Mouse (Mus musculus) right cerebral cortex, postnatal 36 days (tissue): ENCODE measurements around the gene Gch1.

Experiments used
- DNase-seq, 2 experiments: peaks; one replicate each; pipeline ENCODE4 v3.0.0; 2022; ENCODE audit warnings: low spot score in 2 of 2, mixed read lengths in 1 of 2

The Gch1 gene

DNA sequence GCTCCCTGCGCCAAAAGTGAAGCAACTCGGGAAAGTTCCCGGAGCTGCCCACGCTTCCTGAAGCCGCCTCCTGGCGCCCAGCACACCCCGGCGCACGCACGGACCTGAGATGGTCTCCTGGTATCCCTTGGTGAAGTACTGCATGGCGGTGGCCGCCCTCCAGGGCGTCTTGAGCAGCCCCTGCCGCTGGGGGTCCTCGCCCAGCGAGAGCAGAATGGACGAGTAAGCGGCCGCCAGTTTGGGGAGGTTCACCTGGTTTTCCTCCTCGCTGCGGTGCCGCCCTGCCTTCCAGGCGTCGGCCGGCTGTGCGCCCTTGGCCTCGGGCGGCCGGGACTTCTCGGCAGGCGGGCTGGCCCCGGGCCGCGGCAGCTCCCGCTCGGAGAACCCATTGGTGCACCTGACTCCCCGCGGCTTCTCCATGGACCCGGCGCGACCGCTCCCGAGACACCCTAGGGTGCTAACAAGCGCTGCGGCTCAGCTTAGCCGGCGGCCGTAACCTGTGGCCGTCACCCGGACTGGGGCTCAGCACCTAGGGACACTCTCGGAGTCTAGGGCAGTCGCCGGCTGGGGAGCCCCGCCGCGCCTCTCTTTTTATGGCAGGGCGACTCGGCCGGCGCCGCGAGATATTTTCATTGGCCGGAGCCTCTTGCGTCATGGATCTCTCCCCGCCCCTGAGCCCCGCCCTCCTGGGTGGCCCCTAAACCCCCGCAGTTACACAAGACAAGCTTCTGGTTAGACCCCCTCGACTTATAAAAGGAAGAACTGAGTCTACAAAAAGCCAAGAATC lies at the start of gene Gch1:
Gene Gch1 (minus strand): TSS at position 566 of the 787 bp plus-strand sequence.
- peak; percentile 53 to 54 for DNase-seq

DNA sequence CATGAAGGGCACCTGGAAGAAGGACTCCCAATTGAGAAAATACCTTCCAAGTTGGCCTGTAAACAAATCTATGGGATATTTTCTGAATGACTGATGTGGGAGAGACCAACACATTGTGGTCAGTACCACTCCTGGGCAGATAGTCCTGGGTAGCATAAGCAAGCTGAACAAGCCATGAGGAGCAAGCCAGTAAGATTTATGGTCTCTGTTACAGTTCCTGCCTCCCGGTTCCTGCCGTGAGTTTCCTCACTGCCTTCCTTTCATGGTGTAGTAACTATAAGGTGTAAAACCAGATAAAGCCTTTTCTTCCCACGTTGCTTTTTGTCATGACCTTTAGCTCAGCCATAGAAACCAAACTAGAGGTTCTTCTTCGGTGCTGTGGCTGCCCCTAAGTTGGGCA lies 48.1 kb upstream of the Gch1 start:
- no peak for DNase-seq

DNA sequence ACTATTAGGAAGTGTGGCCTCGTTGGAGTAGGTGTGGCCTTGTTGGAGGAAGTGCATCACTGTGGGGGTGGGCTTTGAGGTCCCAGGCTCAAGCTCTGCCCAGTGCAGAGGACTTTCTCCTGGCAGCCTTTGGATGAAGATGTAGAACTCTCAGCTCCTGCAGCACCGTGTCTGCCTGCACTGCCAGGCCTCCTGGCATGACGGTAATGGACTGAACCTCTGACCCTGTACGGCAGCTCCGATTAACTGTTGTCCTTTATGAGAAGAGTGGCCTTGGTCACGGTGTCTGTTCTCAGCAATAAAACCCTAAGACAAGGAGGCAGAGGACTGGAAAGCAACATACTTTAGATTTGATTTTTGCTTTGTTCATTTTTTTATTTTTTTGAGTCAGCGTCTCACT lies 47.3 kb upstream of the Gch1 start:
- no peak for DNase-seq

DNA sequence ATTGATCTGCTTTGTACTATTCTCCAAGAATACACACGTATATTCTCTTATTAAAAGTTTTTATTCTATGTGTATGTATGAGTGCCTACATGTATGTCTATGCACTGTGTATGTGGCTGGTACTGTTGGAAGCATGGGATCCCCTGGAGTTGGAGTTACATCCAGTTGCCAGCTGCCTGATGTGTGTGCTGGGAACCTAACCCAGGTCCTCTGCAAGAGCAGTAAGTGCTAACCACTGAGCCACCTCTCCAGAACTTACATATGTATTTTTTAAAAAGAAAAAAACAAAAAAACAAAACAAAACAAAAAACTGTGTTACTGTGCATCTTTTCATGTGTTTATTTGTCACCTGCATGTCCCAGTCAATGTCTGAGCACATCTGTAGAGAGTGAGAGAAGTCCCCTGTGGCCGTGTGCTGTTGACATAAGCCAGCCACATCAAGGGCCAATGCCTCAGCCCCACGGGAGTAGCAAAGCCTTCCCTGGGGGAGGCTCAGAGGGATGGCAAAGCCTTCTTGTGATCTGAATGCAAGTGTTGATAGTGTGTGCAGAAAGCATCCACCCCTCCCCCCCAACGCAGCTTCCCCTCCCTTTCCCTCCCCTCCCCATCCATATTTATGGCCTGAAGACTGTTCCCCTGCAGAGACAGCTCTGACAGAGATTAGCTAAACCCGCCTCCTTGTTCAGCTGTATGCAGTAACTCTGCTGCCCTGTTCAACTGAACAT lies 45.5 kb upstream of the Gch1 start:
- no peak for DNase-seq

DNA sequence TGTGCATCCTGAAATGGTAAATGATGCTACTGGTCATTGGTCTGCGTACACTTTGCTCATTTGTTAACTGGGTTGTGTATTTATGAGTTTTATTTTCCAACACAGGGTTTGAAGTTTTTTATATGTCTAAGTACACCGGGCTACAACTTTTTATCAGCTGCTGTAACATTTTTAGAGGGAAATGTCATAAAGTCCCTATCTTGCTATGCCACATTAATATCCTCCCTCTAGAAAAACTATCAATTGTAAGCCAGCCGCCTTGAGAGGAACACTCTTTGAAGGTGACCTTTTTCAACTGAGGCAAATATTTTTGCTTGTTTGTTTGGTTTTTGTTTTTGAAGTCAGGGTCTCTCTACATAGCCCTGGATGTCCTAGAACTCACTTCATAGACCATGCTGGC lies 44.8 kb upstream of the Gch1 start:
- no peak for DNase-seq

DNA sequence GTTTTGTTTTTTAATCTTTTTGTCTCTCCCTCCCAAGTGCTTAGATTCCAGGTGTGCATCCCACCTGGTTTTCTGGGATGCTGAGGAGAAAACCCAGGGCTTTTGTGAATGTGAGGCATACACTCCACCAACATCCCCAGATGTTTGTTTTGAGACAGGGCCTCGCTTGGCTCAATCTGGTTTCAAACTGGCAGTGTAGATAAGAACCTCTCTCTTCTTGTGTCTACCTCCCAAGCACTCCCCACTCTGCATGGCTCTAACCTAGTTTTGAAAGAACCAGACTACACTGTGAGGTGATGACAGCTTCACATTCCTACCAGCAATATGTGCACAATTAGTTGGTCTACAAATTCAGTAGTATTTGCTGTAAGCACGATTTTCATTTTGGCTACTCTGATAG lies 44.4 kb upstream of the Gch1 start:
- no peak for DNase-seq

DNA sequence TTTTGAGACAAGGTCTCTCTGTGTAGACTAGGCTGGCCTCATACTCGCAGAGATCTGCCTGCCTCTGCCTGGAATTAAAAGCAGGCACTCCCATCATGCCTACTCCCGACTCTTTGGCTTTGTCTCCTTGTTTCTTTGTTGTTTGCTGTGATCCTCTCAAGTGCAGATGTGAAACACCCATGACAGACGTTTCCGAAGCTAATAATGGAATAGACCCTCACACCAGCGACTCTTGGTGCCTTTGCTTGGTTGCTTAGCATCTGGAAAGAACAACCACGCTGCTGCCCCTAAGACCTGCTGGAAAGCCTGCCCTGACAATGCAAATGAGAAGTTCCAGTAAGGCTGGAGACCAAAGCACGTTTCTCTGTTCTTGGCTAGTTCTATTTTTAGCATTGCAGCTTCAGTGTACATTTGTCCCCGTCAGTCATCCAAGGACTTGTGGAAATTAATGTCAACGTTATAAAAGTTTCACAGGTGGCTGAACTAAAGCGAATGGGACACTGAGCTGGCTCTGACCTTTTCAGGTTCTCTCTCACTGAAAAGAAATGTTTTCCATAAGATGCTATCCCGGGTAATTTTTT lies 40.7 kb upstream of the Gch1 start:
- no peak for DNase-seq

DNA sequence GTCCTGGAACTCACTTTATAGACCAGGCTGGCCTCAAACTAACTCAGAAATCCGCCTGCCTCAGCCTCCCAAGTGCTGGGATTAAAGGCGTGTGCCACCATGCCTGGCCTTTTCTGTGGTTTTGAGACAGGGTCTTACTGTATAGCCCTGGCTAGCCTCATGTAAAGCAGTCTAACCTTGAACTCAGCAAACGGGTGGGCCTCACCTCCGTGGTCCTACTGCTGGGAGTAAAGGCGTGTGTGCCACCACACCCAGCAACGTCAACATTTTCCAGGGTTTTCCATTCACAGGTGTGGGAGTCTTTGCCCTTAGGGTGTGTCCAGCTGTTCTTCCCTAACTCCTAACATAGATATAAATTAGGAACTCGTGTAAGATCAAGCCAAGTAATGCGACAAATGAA lies 36.7 kb upstream of the Gch1 start:
- no peak for DNase-seq

DNA sequence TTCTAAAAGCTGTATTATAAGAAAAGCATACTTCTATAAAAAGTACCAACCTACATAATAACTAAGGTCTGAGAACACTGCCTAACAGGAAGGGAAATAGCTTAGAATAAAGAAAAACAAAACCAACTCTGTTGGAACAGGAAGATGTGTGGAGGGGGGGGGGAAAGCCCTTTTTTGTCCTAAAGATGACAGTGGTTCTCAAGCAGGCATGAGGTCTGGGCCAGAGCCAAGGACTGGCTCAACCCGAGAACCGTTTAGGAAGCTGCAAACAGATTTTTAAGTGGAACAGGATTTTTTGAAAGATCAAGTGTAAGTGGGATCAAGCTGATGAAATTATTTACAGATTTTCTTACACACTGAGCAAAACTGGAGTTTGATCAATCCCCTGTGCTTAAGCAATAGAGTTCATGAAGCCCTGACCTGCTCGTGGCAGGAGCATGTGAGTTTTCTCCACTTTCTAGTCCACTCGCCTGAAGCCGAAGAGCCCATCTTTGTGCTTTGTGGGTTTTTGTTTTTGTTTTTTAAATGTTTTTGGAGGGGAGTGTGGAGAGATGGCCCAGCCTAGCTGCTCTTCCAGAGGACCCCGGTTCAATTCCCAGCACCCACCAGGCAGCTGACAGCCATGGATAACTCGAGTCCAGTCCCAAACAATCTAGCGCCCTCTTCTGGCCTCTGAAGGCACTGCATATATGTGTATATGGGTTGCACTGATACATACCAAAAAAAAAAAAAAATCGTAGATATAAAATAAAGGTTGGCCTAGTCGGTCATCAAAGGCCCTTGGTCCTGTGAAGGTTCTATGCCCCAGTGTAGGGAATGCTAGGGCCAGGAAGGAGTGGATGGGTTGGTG lies 35.5 kb upstream of the Gch1 start:
- no peak for DNase-seq

DNA sequence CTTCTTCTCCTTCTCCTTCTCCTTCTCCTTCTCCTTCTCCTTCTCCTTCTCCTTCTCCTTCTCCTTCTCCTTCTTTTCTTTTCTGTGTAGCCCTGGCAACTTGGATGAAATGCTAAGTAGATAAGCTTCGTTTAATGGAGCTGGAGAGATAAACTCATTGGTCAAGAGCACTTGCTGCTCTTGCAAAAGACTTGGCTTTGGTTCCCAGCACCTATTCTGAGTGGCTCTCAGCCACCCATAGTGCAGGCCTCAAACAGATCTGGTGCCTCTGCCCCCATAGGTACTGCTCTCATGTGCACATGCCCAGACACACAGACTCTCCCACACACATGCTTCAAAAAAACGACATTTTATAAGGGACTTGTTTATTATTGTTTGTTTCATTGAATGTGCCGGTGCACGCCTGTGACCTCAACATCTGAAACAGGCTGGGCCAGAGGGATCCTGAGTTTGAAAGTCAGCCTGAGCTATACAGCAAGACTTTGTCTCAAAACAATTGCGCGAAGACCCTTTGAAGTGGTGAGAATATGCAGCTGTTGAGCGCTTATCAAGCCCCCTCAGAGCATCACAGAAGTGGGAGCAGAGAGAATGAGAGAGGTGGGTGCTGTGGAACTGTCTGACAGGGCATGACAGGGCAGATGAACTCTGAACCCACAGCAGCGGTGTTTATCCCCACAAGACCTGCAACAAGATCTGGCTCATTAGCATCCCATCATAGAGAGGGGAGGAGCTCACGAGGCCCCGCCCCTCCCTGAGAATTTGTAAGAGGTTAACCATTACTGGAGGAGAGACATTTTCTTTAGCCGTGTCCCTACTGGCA lies 33.6 kb upstream of the Gch1 start:
- DNase-seq: no peak

DNA sequence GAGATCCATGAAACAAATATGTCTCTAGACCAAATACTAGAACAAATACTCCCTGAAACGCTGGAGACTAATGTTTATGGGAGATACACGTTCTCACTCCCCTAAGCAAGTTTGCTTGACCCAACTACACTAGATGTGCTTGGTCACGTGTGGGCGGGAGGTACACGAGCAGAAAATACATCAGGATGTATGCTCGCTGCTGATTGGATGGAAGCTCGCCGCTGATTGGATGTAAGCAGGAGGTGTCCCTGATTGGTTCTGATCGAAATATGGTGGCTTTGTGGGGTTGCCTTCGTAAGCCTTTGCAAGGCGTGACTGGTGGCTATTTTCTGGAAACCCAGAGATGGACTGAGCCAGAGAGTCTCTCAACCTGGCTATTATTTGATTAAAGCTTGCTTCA lies 32.4 kb upstream of the Gch1 start:
- no peak for DNase-seq

DNA sequence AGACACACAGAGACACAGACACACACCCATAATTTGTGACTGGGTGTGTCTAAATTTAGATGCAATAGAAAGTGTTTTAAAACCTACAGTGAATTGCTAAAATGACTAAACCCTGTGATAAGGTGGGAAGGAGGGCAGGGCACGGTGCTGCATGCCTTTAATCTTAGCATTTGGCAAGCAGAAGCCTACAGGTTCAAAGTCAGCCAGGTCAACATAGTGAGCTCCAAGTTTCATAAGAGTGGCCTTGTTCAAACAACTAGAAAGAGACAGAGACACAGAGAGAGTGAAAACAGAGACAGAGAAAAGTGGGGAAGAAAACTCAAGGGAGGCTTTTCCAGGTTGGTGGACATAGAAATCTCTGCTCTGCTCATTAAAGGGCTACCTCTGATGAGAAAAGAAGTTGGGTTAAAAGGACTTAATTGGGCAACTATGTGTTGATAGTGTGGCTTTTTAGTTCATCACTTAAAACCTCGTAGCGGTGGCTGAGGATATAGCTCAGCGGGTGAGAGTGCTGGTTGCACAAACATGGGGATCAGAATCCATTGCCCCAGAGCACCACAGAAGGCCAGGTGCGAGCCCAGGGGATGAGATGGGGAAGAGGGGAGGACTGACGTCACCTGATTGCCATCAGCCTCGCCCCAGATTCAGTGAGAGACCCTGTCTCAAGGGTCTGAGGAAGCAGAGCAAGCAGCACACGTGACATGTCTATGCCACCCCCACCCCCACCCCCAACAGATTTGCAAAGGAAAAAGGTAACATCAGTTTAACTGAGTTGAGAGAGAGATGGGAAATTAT lies 31.2 kb upstream of the Gch1 start:
- DNase-seq: no peak

DNA sequence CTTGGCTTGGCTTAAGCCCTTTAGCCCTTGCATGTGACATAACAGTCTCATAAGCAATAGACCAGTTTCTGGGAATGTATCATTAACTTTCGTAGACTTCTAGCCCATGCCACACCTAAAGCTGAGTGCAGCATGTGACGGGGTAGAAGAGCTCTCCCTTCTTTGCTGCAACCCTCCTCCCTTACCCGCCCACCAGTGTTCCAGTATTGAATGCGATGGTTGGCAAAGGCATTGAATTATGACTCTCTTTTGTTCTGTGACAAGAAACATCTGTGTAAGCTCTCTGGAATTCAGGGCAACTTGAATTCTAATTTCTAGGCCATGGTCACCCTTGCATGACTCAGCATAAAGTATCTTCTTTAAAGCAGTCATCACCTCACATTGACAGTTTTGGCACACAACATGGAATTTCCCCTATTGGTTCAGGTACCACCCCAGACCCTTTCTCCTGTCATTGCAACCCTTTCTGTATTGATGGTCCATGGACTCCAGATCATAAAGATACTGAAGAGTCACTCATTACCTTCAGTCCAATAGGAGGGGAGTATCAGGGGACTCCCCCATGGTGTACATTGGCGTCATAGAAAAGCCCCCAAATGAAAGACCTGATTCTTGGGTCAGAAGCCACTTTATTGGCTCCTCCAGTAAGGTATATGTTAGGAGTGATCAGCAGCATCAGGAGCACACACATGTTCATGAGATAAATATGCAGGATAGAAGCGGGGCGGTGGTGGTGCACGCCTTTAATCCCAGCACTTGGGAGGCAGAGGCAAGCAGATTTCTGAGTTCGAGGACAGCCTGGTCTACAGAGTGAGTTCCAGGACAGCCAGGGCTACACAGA lies 29.8 kb upstream of the Gch1 start:
- no peak for DNase-seq

DNA sequence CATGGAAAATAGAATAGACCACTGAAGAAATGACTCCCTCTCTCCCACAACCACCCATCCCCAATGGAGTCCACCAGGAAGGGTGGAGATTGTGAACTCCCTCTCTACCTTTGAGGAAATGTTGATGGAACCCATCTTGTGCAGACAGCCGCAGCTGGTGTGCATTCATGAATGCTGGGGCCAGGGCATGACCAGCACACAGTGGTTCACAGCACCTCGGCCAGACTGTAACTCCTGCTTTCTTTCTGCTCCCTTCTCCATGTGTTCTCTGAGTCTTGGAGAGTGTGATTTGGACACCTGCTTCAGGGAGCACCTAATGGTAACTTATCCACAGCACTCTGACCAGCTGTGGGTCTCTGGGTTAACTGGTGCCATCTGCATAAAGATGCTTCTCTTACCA lies 27.3 kb upstream of the Gch1 start:
- DNase-seq: no peak

DNA sequence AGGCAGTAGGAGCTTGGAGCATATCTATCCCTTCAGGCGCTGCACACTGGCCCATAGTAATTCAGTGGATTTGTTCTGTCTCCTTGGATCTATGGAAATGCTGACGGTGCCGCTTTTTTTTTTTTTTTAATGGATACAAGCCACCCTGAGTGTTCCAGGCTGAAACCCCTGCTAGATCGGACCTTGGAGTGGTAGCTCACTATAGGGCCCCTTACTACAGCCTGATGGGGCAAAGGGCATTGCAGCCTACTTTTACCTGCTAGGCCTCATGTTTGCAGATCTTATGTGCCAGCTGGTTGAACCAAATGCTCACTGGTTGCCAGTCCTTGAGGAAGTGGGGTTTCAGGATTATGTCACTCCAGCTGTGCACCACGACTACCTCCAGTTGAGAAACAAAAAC lies 25.2 kb upstream of the Gch1 start:
- no peak for DNase-seq

DNA sequence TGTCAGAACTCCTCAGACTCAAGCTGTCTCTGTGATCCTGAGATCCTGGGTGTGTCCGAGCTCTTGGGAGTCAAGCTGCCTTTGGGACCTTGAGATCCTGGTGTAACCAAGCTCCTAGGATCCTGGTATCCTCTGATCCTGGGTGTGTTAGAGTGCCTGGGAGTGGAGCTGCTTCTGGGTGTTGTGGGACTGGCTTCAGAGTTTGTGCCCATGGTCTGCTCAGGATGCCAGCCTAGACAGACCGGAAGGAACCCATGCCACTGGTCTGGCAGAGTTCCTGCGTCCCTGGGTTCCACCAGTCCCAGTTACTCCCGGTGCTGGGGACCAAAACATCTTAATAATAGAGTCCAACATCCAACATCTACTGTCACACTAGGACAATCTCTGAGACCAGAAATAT lies 24.1 kb upstream of the Gch1 start:
- no peak for DNase-seq

DNA sequence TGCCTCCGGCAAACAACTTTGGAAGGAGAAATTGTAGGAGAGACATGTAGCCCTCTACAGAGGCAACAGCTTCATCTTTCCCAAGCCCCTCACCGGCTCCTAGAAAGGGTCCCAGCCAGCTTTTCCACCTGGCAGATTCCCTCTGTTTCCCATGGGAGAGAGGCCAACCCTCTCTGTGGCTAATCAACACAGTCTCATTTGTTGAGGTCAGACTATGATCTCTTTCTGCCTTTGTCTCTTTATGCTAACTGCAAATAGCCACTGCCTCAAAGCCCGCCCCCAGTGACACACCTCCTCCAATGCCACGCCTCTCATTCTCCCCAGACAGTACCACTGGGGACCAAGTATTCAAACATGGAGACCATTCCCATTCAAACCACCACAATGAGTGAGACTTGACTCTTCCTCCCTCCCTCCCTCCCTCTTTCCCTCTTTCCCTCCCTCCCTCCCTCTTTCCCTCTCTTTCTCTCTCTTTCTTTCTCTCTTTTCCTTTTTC lies 20.5 kb upstream of the Gch1 start:
- no peak for DNase-seq

DNA sequence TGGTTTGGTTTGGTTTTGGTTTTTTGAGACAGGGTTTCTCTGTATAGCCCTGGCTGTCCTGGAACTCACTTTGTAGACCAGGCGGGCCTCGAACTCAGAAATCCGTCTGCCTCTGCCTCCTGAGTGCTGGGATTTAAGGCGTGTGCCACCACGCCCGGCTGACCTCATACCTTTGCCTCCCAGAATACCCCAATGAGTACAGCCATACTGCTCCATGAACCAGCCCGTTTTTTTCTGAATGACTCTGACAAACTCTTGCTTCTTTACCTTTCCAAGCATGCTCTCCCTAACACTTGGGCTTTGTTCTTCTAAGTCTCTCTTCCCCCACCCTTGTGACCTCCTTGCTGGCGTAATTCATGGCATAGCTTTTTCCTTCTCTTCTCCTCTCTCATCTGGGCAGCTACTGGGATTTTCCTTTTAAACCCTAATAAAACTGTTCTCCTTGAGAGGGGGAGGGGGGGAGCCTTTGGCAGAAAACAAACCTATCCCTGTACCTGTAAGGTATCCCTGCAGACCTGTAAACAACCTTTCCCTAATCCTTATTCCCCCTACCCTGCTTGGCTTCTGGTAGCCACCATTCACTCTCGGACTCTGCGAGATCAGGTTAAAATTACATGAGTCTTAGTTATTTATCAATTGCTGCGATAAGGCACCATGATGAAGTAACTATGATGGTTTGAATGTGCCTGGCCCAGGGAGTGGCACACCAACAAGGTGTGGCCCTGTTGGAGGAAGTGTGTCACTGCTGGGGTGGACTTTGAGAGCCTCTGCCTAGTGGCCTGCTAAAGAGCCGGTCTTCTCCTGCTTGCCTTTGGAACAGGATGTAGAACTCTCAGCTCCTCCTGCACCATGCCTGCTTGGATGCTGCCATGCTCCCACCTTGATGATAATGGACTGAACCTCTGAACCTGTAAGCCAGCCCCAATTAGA lies 19.6 kb upstream of the Gch1 start:
- no peak for DNase-seq
